Mouse (Mus musculus): ENCODE data around the gene Tor4a.

Gene Tor4a

GRCm38 (mm10) chr2:25225811-25226379 is 29.2 kb upstream of the Tor4a start:
- in situ Hi-C loops (cut with MboI, MseI), result no loop called here

- in situ Hi-C loops (cut with MboI, MseI), result no loop called here
Observed at GRCm38 (mm10) chr2:25224766-25225752, 28.4 kb upstream of the Tor4a start.

GRCm38 (mm10) chr2:25224492-25224765 is 27.7 kb upstream of the Tor4a start, which contains the start of gene Tubb4b:
Gene Tubb4b (minus strand): TSS chr2:25224702.
- in situ Hi-C loops (cut with MboI, MseI), result no loop called here

GRCm38 (mm10) chr2:25223681-25224491 is 27.2 kb upstream of the Tor4a start:
- in situ Hi-C loops (cut with MboI, MseI), result no loop called here

GRCm38 (mm10) chr2:25221331-25221772 is 24.7 kb upstream of the Tor4a start:
- in situ Hi-C loops (cut with MboI, MseI), result no loop called here

- in situ Hi-C loops (cut with MboI, MseI), result no loop called here
Observed at GRCm38 (mm10) chr2:25218445-25218844, 21.8 kb upstream of the Tor4a start, which contains the start of gene Fam166a. Gene Fam166a (plus strand): TSS chr2:25218745.

- in situ Hi-C loops (cut with MboI, MseI), result no loop called here
Observed at GRCm38 (mm10) chr2:25217666-25218065, 21.0 kb upstream of the Tor4a start.

GRCm38 (mm10) chr2:25214444-25214843 is 17.8 kb upstream of the Tor4a start, which contains the start of gene Stpg3:
Gene Stpg3 (minus strand): TSS chr2:25214637.
- in situ Hi-C loops (cut with MboI, MseI), result no loop called here

GRCm38 (mm10) chr2:25213266-25213865 is 16.7 kb upstream of the Tor4a start:
- in situ Hi-C loops (cut with MboI, MseI), result no loop called here

GRCm38 (mm10) chr2:25211121-25211670 is 14.5 kb upstream of the Tor4a start, which contains the start of gene Nelfb:
Gene Nelfb (minus strand): TSS chr2:25211489.
- in situ Hi-C loops (cut with MboI, MseI), result no loop called here

GRCm38 (mm10) chr2:25210686-25211085 is 14.0 kb upstream of the Tor4a start:
- in situ Hi-C loops (cut with MboI, MseI), result no loop called here

GRCm38 (mm10) chr2:25207593-25207992 is 10.9 kb upstream of the Tor4a start:
- in situ Hi-C loops (cut with MboI, MseI), result no loop called here

GRCm38 (mm10) chr2:25203631-25204214 is 7.0 kb upstream of the Tor4a start:
- in situ Hi-C loops (cut with MboI, MseI), result no loop called here

- in situ Hi-C loops (cut with MboI, MseI), result no loop called here
Observed at GRCm38 (mm10) chr2:25200631-25201030, 3.9 kb upstream of the Tor4a start.

GRCm38 (mm10) chr2:25197946-25198345 is 1.3 kb upstream of the Tor4a start:
- in situ Hi-C loops (cut with MboI, MseI), result no loop called here

GRCm38 (mm10) chr2:25197191-25197590 is 505 bp upstream of the Tor4a start:
- in situ Hi-C loops (cut with MboI, MseI), result no loop called here

- in situ Hi-C loops (cut with MboI, MseI), result no loop called here
Observed at GRCm38 (mm10) chr2:25195211-25196156, 1.2 kb downstream of the Tor4a start.

- in situ Hi-C loops (cut with MboI, MseI), result loop anchor here (5.0 kb wide), 1 partner anchor 58 kb away; no protein-coding TSS in a partner anchor
Observed at GRCm38 (mm10) chr2:25194486-25195171, 2.1 kb downstream of the Tor4a start.

GRCm38 (mm10) chr2:25194006-25194405 is 2.7 kb downstream of the Tor4a start:
- in situ Hi-C loops (cut with MboI, MseI), result loop anchor here (5.0 kb wide), 1 partner anchor 58 kb away; no protein-coding TSS in a partner anchor
